Mouse (Mus musculus) CH12.LX (cell line): ENCODE results near the gene G430095P16Rik. TPM values are rescaled to one million over a fixed set of nuclear protein-coding genes. Genes with fewer than 3 reads are reported as not detected.

Source experiments
- DNase-seq: peaks from one replicate; pipeline ENCODE4 v3.0.0-alpha.2; 2013; ENCODE audit errors: extremely low read depth
- H3K27ac ChIP-seq: 2 replicates; pipeline ENCODE4 v1.5.1; 2012; ENCODE audit warnings: low read depth, mild to moderate bottlenecking, control low read depth, moderate library complexity; ENCODE audit not compliant: insufficient read depth
- H3K27me3 ChIP-seq: replicated peaks from 2 replicates; pipeline ENCODE3; 2012; ENCODE audit warnings: inconsistent platforms
- H3K36me3 ChIP-seq, 2 experiments: replicated peaks in 1 of 2; 2 replicates each; pipeline versions ENCODE3 to v1.6.1; 2012; ENCODE audit warnings: inconsistent platforms in 1 of 2, low read length in 1 of 2, mild to moderate bottlenecking in 1 of 2, mixed read lengths in 1 of 2, moderate library complexity in 1 of 2; ENCODE audit not compliant: control insufficient read depth in 1 of 2, insufficient read depth in 1 of 2
- H3K4me1 ChIP-seq, 2 experiments: 2 replicates each; pipeline ENCODE4 v1.6.1; 2012; ENCODE audit warnings: inconsistent platforms in 1 of 2, moderate library complexity in 1 of 2; ENCODE audit not compliant: insufficient read depth in 2 of 2, control insufficient read depth in 1 of 2
- H3K4me2 ChIP-seq: 2 replicates; pipeline ENCODE4 v1.6.1; 2012; ENCODE audit warnings: low read depth, mild to moderate bottlenecking, control low read depth; ENCODE audit not compliant: poor library complexity, insufficient read depth, severe bottlenecking
- H3K4me3 ChIP-seq, 3 experiments: fragments of 150-350 bp in 1 of 3; sonication (generic) in 1 of 3; replicated peaks in 1 of 3; 2 replicates each; pipeline versions ENCODE3 to v1.5.1; 2011 to 2012; ENCODE audit warnings: low read depth in 2 of 3, low read length in 2 of 3, mild to moderate bottlenecking in 2 of 3, moderate library complexity in 2 of 3, control low read depth in 1 of 3, improper control_type of control experiment in 1 of 3, inconsistent platforms in 1 of 3, mixed read lengths in 1 of 3; ENCODE audit not compliant: poor library complexity in 1 of 3
- H3K79me2 ChIP-seq: replicated peaks from 2 replicates; pipeline ENCODE4 v1.6.1; 2012; ENCODE audit warnings: mild to moderate bottlenecking, moderate library complexity; ENCODE audit not compliant: control insufficient read depth, poor library complexity, insufficient read depth, severe bottlenecking; ENCODE audit errors: extremely low read depth
- H3K9ac ChIP-seq: 2 replicates; pipeline ENCODE4 v1.6.1; 2012; ENCODE audit warnings: low read depth, mild to moderate bottlenecking, control low read depth, moderate library complexity; ENCODE audit not compliant: insufficient read depth
- H3K9me3 ChIP-seq: replicated peaks from 2 replicates; pipeline ENCODE3; 2012; ENCODE audit warnings: low read length, inconsistent platforms, mixed read lengths
- BHLHE40 ChIP-seq: IDR thresholded peaks from 2 replicates; pipeline ENCODE4 v1.6.1; 2011; ENCODE audit warnings: mild to moderate bottlenecking, low read depth, low read length, improper control_type of control experiment
- CHD1 ChIP-seq: IDR thresholded peaks from 2 replicates; pipeline ENCODE4 v1.6.1; 2012; ENCODE audit warnings: low read depth, low read length, improper control_type of control experiment, inconsistent platforms
- CTCF ChIP-seq, 2 experiments: IDR thresholded peaks in 1 of 2; conservative IDR thresholded peaks in 1 of 2; 2 replicates each; pipeline ENCODE4 v1.5.1; 2011 to 2012; ENCODE audit warnings: low read depth in 2 of 2, low read length in 2 of 2, improper control_type of control experiment in 1 of 2, inconsistent platforms in 1 of 2, mild to moderate bottlenecking in 1 of 2, moderate library complexity in 1 of 2
- E2F4 ChIP-seq: IDR thresholded peaks from 2 replicates; pipeline ENCODE4 v1.6.1; 2011; ENCODE audit warnings: low read depth, low read length, improper control_type of control experiment; ENCODE audit not compliant: insufficient replicate concordance
- ELF1 ChIP-seq: IDR thresholded peaks from 2 replicates; pipeline ENCODE4 v1.6.1; 2014; ENCODE audit warnings: low read depth, mild to moderate bottlenecking, inconsistent platforms, low read length, improper control_type of control experiment
- EP300 ChIP-seq: IDR thresholded peaks from 2 replicates; pipeline ENCODE4 v1.6.1; 2011; ENCODE audit warnings: low read length, improper control_type of control experiment
- GABPA ChIP-seq: IDR thresholded peaks from 2 replicates; pipeline ENCODE4 v1.6.1; 2012; ENCODE audit warnings: low read depth, low read length, improper control_type of control experiment, inconsistent platforms; ENCODE audit not compliant: insufficient replicate concordance
- HCFC1 ChIP-seq: IDR thresholded peaks from 2 replicates; pipeline ENCODE4 v1.6.1; 2012; ENCODE audit warnings: low read depth, mild to moderate bottlenecking, inconsistent platforms, low read length, improper control_type of control experiment
- IRF4 ChIP-seq: IDR thresholded peaks from 2 replicates; pipeline ENCODE4 v1.6.1; 2014; ENCODE audit warnings: low read depth, mild to moderate bottlenecking, inconsistent platforms, low read length, improper control_type of control experiment
- JUND ChIP-seq: conservative IDR thresholded peaks from 2 replicates; pipeline ENCODE4 v1.6.1; 2011; ENCODE audit warnings: low read depth, low read length, improper control_type of control experiment
- KAT2A ChIP-seq: IDR thresholded peaks from 2 replicates; pipeline ENCODE4 v1.6.1; 2012; ENCODE audit warnings: low read length, improper control_type of control experiment, inconsistent platforms; ENCODE audit not compliant: insufficient replicate concordance
- MAX ChIP-seq: IDR thresholded peaks from 2 replicates; pipeline ENCODE4 v1.6.1; 2011; ENCODE audit warnings: low read length, improper control_type of control experiment
- NELFE ChIP-seq: IDR thresholded peaks from 2 replicates; pipeline ENCODE4 v1.6.1; 2011; ENCODE audit warnings: low read depth, low read length, improper control_type of control experiment
- NRF1 ChIP-seq: IDR thresholded peaks from 2 replicates; pipeline ENCODE4 v1.6.1; 2014; ENCODE audit warnings: low read depth, mild to moderate bottlenecking, inconsistent platforms, low read length, improper control_type of control experiment, moderate library complexity
- PAX5 ChIP-seq: IDR thresholded peaks from 2 replicates; pipeline ENCODE4 v1.6.1; 2012; ENCODE audit warnings: low read length, inconsistent platforms, mixed read lengths
- POLR2AphosphoS2 ChIP-seq: IDR thresholded peaks from 2 replicates; pipeline ENCODE4 v1.6.1; 2011; ENCODE audit warnings: low read depth, low read length, improper control_type of control experiment
- RCOR1 ChIP-seq: conservative IDR thresholded peaks from 2 replicates; pipeline ENCODE4 v1.6.1; 2012; ENCODE audit warnings: low read depth, mild to moderate bottlenecking, inconsistent platforms, low read length, improper control_type of control experiment
- TCF12 ChIP-seq: IDR thresholded peaks from 2 replicates; pipeline ENCODE4 v1.6.1; 2014; ENCODE audit warnings: low read depth, mild to moderate bottlenecking, inconsistent platforms, low read length, improper control_type of control experiment
- UBTF ChIP-seq: IDR thresholded peaks from 2 replicates; pipeline ENCODE4 v1.6.1; 2012; ENCODE audit warnings: low read depth, mild to moderate bottlenecking, inconsistent platforms, low read length, improper control_type of control experiment, moderate library complexity
- ZKSCAN1 ChIP-seq: IDR thresholded peaks from 2 replicates; pipeline ENCODE4 v1.6.1; 2012; ENCODE audit warnings: low read depth, inconsistent platforms, low read length, improper control_type of control experiment, borderline replicate concordance
- ZMIZ1 ChIP-seq: IDR thresholded peaks from 2 replicates; pipeline ENCODE4 v1.6.1; 2012; ENCODE audit warnings: low read depth, mild to moderate bottlenecking, inconsistent platforms, low read length, improper control_type of control experiment
- ZNF384 ChIP-seq: IDR thresholded peaks from 2 replicates; pipeline ENCODE4 v1.6.1; 2012; ENCODE audit warnings: low read depth, low read length, improper control_type of control experiment, inconsistent platforms
- dilution Hi-C: fragments of 300-500 bp; cut with MboI; formaldehyde crosslinking; loops from 2 replicates; pipeline ENCODE4 v1.14.3; 2020; ENCODE audit warnings: low sequenced_read_pairs; ENCODE audit not compliant: extremely low pct_unique_long_range_greater_than_20kb, extremely low pct_ligation_motif_present
- in situ Hi-C: fragments of 300-500 bp; cut with MboI; formaldehyde crosslinking; loops from 3 replicates; pipeline ENCODE4 v1.14.3; 2019; ENCODE audit warnings: low sequenced_read_pairs, low pct_ligation_motif_present, low pct_unique_long_range_greater_than_20kb, mixed read lengths
- polyA plus RNA-seq: library from polyadenylated mRNA; unstranded; fragments of >175 nt; gene quantifications from 2 replicates; pipeline ENCODE4 v1.2.1, GENCODE M21; 2012; ENCODE audit warnings: low read depth; ENCODE audit not compliant: insufficient read length
- total RNA-seq, 2 experiments: library from RNA; depleted of rRNA; stranded (reverse); fragments of 300-350 nt in 1 of 2; fragments of >200 nt in 1 of 2; gene quantifications; 2 replicates each; pipeline ENCODE4 v1.2.3; 2012 to 2014

G430095P16Rik gene
- total and polyA plus RNA-seq, 3 experiments, result 0.17 TPM; not detected in 2

- peaks cover 10 to 32% of the 10 kb centered on the region in 2 experiments for H3K4me1 ChIP-seq
- dilution Hi-C loops (no loop called here), in situ Hi-C loops (no loop called here)
- DNase-seq, result no peak
- no peak overlapping the region for H3K9ac ChIP-seq
- H3K79me2 ChIP-seq, result no peaks in the 10 kb centered on the region
- no peak for TF ChIP-seq NELFE
- no peak for TF ChIP-seq ELF1
- TF ChIP-seq CTCF (conservative IDR thresholded peaks at IDR 0.05 in 1 of 2, IDR thresholded peaks at IDR 0.05 in 1 of 2; ENCODE audit: low read depth in 2 of 2, low read length in 2 of 2), result no peak
- TF ChIP-seq ZMIZ1, result no peak
- no peaks in the 10 kb centered on the region for H3K9me3 ChIP-seq
- no peaks in the 10 kb centered on the region for H3K36me3 ChIP-seq
- peaks cover 78% of the 10 kb centered on the region for H3K27me3 ChIP-seq
- no peak overlapping the region for H3K27ac ChIP-seq
- H3K4me2 ChIP-seq, result no peak overlapping the region
- H3K4me3 ChIP-seq, result no peak overlapping the region
Measured at GRCm38 (mm10) chr8:84740895-84741843, 18.4 kb downstream of the G430095P16Rik start.

DNA sequence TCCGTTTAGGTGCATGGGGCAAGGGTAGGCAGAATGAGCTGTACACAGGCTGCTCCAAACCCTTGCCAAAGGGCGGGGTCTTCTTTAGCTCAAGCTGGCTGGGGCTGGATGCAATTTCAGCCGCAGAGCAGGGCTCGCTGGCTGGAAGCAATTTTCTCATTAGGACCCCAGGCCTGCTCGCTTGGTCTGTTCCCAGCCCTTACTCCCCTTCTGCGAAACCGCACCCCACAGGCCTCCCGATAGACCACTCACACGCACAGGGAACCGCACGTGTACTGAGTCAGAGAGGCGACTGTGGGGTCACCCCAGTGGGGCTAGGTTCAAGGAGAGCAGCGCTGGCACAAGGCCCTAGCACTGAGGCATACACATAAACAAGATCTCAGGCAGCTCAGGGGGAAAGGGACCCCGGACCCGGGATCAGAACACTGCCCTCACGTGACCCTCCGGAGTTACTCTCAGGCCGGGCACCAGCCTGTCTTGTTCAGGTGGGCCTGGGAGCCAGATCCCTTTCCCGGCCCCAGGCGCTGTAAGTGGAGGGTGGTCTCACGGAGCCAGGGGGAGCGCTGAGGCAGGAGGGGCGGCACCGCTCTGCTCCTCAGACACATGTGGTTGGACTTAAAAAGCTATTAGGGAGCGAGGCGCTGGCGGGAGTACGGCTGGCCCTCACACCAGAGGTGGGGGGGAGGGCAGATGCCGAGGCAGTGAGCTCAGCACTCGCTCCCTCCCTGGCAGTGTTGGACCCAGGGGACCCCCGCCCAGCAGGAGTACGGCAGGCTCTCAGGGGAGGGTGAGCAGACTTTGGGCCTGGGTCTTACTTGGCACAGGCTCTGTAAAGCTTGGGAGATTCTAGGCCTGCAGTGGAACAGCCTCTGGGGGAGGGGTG is 19.6 kb downstream of the G430095P16Rik start:
- no peak overlapping the region for H3K4me2 ChIP-seq
- in situ Hi-C loops, result no loop called here
- H3K27me3 ChIP-seq, result peaks cover 81% of the 10 kb centered on the region
- H3K4me1 ChIP-seq, result peaks cover 10 to 29% of the 10 kb centered on the region in 2 experiments
- DNase-seq, result no peak
- H3K9me3 ChIP-seq, result no peaks in the 10 kb centered on the region
- H3K27ac ChIP-seq, result no peak overlapping the region
- H3K79me2 ChIP-seq, result no peaks in the 10 kb centered on the region
- no peak for TF ChIP-seq ELF1
- no peak for TF ChIP-seq CHD1
- no peak for TF ChIP-seq EP300
- no peak for TF ChIP-seq POLR2AphosphoS2
- TF ChIP-seq ZKSCAN1, result no peak
- TF ChIP-seq RCOR1, result no peak
- TF ChIP-seq HCFC1, result no peak
- no peak for TF ChIP-seq ZNF384
- no peak for TF ChIP-seq GABPA
- TF ChIP-seq IRF4, result no peak
- TF ChIP-seq ZMIZ1, result no peak
- TF ChIP-seq KAT2A, result no peak
- TF ChIP-seq PAX5, result no peak
- TF ChIP-seq BHLHE40, result no peak
- TF ChIP-seq E2F4, result no peak
- TF ChIP-seq TCF12, result no peak
- no peak for TF ChIP-seq MAX
- TF ChIP-seq NRF1, result no peak
- TF ChIP-seq JUND, result no peak
- TF ChIP-seq UBTF, result no peak
- no peak overlapping the region for H3K4me3 ChIP-seq
- H3K9ac ChIP-seq, result no peak overlapping the region
- dilution Hi-C loops, result no loop called here
- no peaks in the 10 kb centered on the region for H3K36me3 ChIP-seq
